In genomic region chr11:58331546-58331945, GRCm38 (mm10) we compare ENCODE assay signal across 1 mouse cellular context.
TF ChIP-seq lines count a peak whose summit lies in the region.

No protein-coding gene starts in this region.

TF ChIP-seq in MEL, 35 proteins besides CTCF, POLR2A, EP300 and RAD21:
- TF ChIP-seq ETS1 (IDR thresholded peaks at IDR 0.05; ENCODE audit: low read depth, low read length): no peak
- no peak for TF ChIP-seq NELFE (IDR thresholded peaks at IDR 0.05; ENCODE audit: low read depth, low read length)
- TF ChIP-seq KAT2A (conservative IDR thresholded peaks at IDR 0.05; ENCODE audit: low read depth, low read length): no peak
- no peak for TF ChIP-seq NRF1 (IDR thresholded peaks at IDR 0.05; ENCODE audit: insufficient read depth, low read depth, low read length, poor library complexity, severe bottlenecking)
- TF ChIP-seq ZKSCAN1 (IDR thresholded peaks at IDR 0.05; ENCODE audit: low read depth, low read length): no peak
- TF ChIP-seq ZMIZ1 (IDR thresholded peaks at IDR 0.05; ENCODE audit: low read depth, low read length): no peak
- no peak for TF ChIP-seq ELF1 (IDR thresholded peaks at IDR 0.05; ENCODE audit: low read depth, low read length)
- no peak for TF ChIP-seq ZNF384 (IDR thresholded peaks at IDR 0.05; ENCODE audit: low read depth, low read length)
- no peak for TF ChIP-seq MAFK (IDR thresholded peaks at IDR 0.05; ENCODE audit: borderline replicate concordance, low read depth, low read length)
- TF ChIP-seq MXI1 (IDR thresholded peaks at IDR 0.05; ENCODE audit: low read depth, low read length): no peak
- no peak for TF ChIP-seq BHLHE40 (IDR thresholded peaks at IDR 0.05; ENCODE audit: borderline replicate concordance, low read depth, low read length)
- TF ChIP-seq MEF2A (IDR thresholded peaks at IDR 0.05; ENCODE audit: extremely low read depth, insufficient replicate concordance, low read depth, low read length, poor library complexity, severe bottlenecking): no peak
- no peak for TF ChIP-seq JUND (IDR thresholded peaks at IDR 0.05; ENCODE audit: low read depth, low read length)
- TF ChIP-seq POLR2AphosphoS2 (IDR thresholded peaks at IDR 0.05; ENCODE audit: low read length): no peak
- no peak for TF ChIP-seq GATA1 (IDR thresholded peaks at IDR 0.05; ENCODE audit: low read depth, low read length)
- TF ChIP-seq TCF12 (IDR thresholded peaks at IDR 0.05; ENCODE audit: low read depth, low read length): no peak
- TF ChIP-seq HCFC1 (IDR thresholded peaks at IDR 0.05; ENCODE audit: low read depth, low read length): no peak
- TF ChIP-seq TBP (IDR thresholded peaks at IDR 0.05; ENCODE audit: low read depth, low read length): no peak
- TF ChIP-seq RCOR1 (IDR thresholded peaks at IDR 0.05; ENCODE audit: low read depth, low read length): no peak
